Comparison of ENCODE assay signal across 7 mouse cellular contexts in genomic region chr8:71205541-71205967, GRCm38 (mm10).
DNase-seq lines count a peak whose midpoint lies in the region; ATAC-seq and TF ChIP-seq lines count a peak whose summit lies in the region.
"Not testable (repeated sequence)": the region's sequence is repeated elsewhere in the genome, so short reads cannot be mapped to it uniquely, and the experiment has no call there.

No protein-coding gene starts in this region.

- DNase-seq in adrenal gland, postnatal 36 days: peak; percentile 14 to 32
- peak; percentile 27 for DNase-seq in kidney, adult 11 months
- DNase-seq in right cerebral cortex, adult 2 months (ENCODE audit: low spot score in 2 of 2): peak; percentile 5 to 27

- not testable (repeated sequence) for H3K4me1 ChIP-seq in embryonic fibroblast, embryonic 13.5 days (ENCODE audit: control insufficient read depth, insufficient read depth, low read length); heart, embryonic 12.5 days (replicated peaks); limb, embryonic 12.5 days (replicated peaks)

- not testable (repeated sequence) for ATAC-seq in heart, embryonic 12.5 days (ENCODE audit: insufficient number of reproducible peaks, low FRiP score)
- peak; percentile 47; the same call in 1 of the 2 replicates for ATAC-seq in limb, embryonic 12.5 days (ENCODE audit: insufficient number of reproducible peaks, insufficient read depth, low FRiP score, low TSS enrichment, low read depth)
- ATAC-seq in megakaryocyte progenitor cell, adult 5-6 weeks (replicated peaks; ENCODE audit: poor library complexity): peak; percentile 88

- 11% methylated on average over 8 of the region's 11 CpGs for WGBS in heart, embryonic 12.5 days
- WGBS in limb, embryonic 12.5 days: 4% methylated on average over 7 of the region's 11 CpGs

- not testable (repeated sequence) for H3K27me3 ChIP-seq in heart, embryonic 12.5 days (replicated peaks); limb, embryonic 12.5 days

- H3K9ac ChIP-seq in heart, embryonic 12.5 days; limb, embryonic 12.5 days (replicated peaks): not testable (repeated sequence)

- TF ChIP-seq CTCF in embryonic fibroblast, embryonic 13.5 days (IDR thresholded peaks at IDR 0.05; ENCODE audit: borderline replicate concordance, insufficient read depth, low read length): not testable (repeated sequence)

- H3K4me2 ChIP-seq in heart, embryonic 12.5 days: peak overlapping the region; percentile 60
- H3K4me2 ChIP-seq in limb, embryonic 12.5 days: peak overlapping the region; percentile 36

- not testable (repeated sequence) for H3K36me3 ChIP-seq in heart, embryonic 12.5 days; limb, embryonic 12.5 days

- H3K4me3 ChIP-seq in embryonic fibroblast, embryonic 13.5 days (ENCODE audit: insufficient read depth, low read length): peak overlapping the region; percentile 42
- H3K4me3 ChIP-seq in heart, embryonic 12.5 days: peak overlapping the region; percentile 41
- H3K4me3 ChIP-seq in limb, embryonic 12.5 days (replicated peaks): peak overlapping the region; percentile 6; the same call in 1 of the 2 replicates

- not testable (repeated sequence) for H3K27ac ChIP-seq in embryonic fibroblast, embryonic 13.5 days (ENCODE audit: insufficient read depth, low read length); heart, embryonic 12.5 days (ENCODE audit: poor library complexity, severe bottlenecking); limb, embryonic 12.5 days

- not testable (repeated sequence) for TF ChIP-seq POLR2A in embryonic fibroblast, embryonic 13.5 days (IDR thresholded peaks at IDR 0.05; ENCODE audit: low read depth, low read length)

- not testable (repeated sequence) for H3K9me3 ChIP-seq in heart, embryonic 12.5 days (replicated peaks); limb, embryonic 12.5 days
